Mouse (Mus musculus) thymus, adult 2 months (tissue): ENCODE measurements around the gene Hs3st3a1. TPM values are rescaled to one million over a fixed set of nuclear protein-coding genes. Genes with fewer than 3 reads are reported as not detected.
A peak's percentile ranks its signal among the peaks of the same experiment; 100 is the strongest.

ENCODE experiments used
- DNase-seq: peaks from one replicate; pipeline ENCODE4 v3.0.0; 2021
- H3K27ac ChIP-seq: fragments of 200-500 bp; 2 replicates; pipeline ENCODE4 v1.5.1; 2012; ENCODE audit warnings: low read length, control low read depth; ENCODE audit not compliant: control insufficient read depth, insufficient read depth
- H3K27me3 ChIP-seq: fragments of 200-500 bp; 2 replicates; pipeline ENCODE4 v1.6.1; 2012; ENCODE audit warnings: mild to moderate bottlenecking, low read length, moderate library complexity, mixed read lengths; ENCODE audit not compliant: control insufficient read depth, insufficient read depth
- H3K36me3 ChIP-seq: fragments of 200-500 bp; 2 replicates; pipeline ENCODE4 v1.6.1; 2012; ENCODE audit warnings: mild to moderate bottlenecking, low read length, moderate library complexity; ENCODE audit not compliant: control insufficient read depth, insufficient read depth
- H3K4me1 ChIP-seq: fragments of 200-500 bp; replicated peaks from 2 replicates; pipeline ENCODE4 v1.6.1; 2012; ENCODE audit warnings: low read length; ENCODE audit not compliant: control insufficient read depth, insufficient read depth
- H3K4me3 ChIP-seq: fragments of 200-500 bp; 2 replicates; pipeline ENCODE4 v1.5.1; 2012; ENCODE audit warnings: mild to moderate bottlenecking, low read length, control low read depth, moderate library complexity; ENCODE audit not compliant: control insufficient read depth, insufficient read depth
- CTCF ChIP-seq: fragments of 200-500 bp; IDR thresholded peaks from 2 replicates; pipeline ENCODE4 v1.5.1; 2012; ENCODE audit warnings: mild to moderate bottlenecking, control low read depth, low read length, moderate library complexity, borderline replicate concordance; ENCODE audit not compliant: control insufficient read depth, poor library complexity, insufficient read depth; ENCODE audit errors: extremely low read depth
- POLR2A ChIP-seq: fragments of 200-500 bp; IDR thresholded peaks from 2 replicates; pipeline ENCODE4 v1.6.1; 2012; ENCODE audit warnings: mild to moderate bottlenecking, low read length, control low read depth, moderate library complexity; ENCODE audit not compliant: control insufficient read depth, poor library complexity, insufficient read depth; ENCODE audit errors: extremely low read depth
- WGBS: fragments of 180-500 bp; shearing (Covaris S2); methylation state at CpG from one replicate; pipeline ENCODE4 v1.1.7; 2018; 5-methylcytosine and 5-hydroxymethylcytosine counted together
- polyA plus RNA-seq: library from polyadenylated mRNA; depleted of rRNA; stranded (reverse); fragments of >200 nt; gene quantifications from 2 replicates; pipeline ENCODE4 v1.2.3, GENCODE M21; 2012; rRNA removed

The Hs3st3a1 gene
- polyA plus RNA-seq: 0.89 and 1.1 TPM in 2 replicates

DNA sequence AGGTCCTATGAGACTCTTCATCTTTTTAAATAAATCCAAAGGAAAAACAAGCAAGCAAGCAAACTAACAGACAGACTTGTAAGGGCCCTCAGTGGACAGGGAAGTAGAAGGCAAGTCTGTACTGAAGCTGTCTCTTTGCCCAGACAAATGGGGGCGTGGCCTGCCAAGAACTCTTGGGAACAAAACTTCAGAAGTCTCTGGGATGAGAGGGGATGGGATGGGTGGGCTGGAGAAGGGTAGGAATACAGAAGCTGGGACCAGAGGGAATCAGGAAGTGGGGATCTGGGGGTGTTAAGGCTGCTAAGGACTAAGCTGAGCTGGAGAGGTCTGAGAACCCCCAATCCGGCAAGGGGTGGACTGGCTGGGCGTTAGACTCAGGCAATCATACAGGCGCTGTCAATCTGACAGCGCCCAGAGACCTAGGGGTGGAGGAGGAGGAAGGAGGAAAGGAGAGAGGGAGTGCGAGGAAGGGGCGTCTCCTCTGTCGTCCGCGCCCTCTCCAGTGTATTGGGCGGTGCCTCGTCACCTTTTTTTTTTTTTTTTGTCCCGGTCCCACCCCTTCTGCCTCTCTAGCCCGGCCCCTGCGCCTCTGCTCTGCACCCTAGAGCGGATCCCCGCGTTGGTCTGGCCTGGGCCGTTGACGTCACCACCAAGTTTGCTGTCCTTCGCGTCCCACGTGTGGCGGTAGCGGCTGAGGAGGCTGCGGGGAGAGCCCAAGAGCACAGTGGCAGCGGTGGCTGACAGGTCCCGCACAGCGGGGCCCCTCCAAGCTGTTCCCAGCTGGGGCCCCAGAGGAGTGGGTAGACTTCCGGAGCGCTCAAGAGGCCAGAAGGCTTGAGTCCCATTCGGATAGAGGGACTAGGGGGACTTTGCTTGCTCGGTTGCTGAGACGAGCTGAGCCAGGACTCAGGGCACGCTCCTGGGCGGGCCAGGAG, at the start of gene Hs3st3a1:
Gene Hs3st3a1 (plus strand): TSS at position 722 of the 935 bp plus-strand sequence.
- DNase-seq: peak; percentile 3
- H3K4me1 ChIP-seq: no peaks in the 10 kb centered on the region
- H3K36me3 ChIP-seq: no peaks in the 10 kb centered on the region
- peak within 1 kb of the TSS; percentile 12 for H3K4me3 ChIP-seq
- no peak within 1 kb of the TSS for H3K27ac ChIP-seq
- peaks cover 4% of the 10 kb centered on the region; the same call in 1 of the 2 replicates for H3K27me3 ChIP-seq
- TF ChIP-seq POLR2A (no peak), CTCF (no peak)
- 2% methylated on average over 32 of the region's 36 CpGs for WGBS

- WGBS: 95% methylated on average over 4 of the region's 4 CpGs
- no peaks in the 10 kb centered on the region for H3K36me3 ChIP-seq
- no peak for DNase-seq
- no peak overlapping the region for H3K4me3 ChIP-seq
- H3K4me1 ChIP-seq: no peaks in the 10 kb centered on the region
- TF ChIP-seq POLR2A: no peak
- TF ChIP-seq CTCF: no peak
- H3K27ac ChIP-seq: no peak overlapping the region
- no peaks in the 10 kb centered on the region for H3K27me3 ChIP-seq
Observed at GRCm38 (mm10) chr11:64386333-64386732, 48.8 kb upstream of the Hs3st3a1 start.

DNA sequence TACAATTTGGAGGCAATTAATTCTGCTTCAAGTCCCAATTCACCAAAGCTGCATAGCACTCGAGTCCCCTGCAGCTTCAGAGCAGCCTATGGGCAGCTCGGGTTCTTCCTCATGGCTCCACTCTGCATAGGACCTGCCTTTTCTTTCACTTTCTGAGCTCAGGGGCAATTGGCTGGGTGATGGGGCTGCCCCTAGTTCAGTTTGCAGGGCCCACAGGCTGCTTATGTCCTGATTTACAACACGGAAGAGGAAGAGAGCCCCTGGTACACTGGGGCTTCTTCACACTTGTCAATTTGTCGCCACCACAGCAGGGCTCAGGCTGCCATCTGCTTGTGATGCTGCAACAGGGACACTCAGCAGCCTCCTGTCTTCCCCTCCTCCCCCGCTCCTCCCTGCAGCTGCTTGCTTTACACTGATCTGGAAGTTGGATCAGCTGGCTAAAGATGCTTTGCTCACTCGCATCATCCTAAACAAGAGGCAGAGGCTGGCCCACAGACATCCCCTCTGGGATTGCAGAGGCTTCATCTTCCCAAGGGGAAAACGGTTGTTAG, 38.7 kb upstream of the Hs3st3a1 start:
- H3K27ac ChIP-seq: no peak overlapping the region
- H3K4me1 ChIP-seq: no peaks in the 10 kb centered on the region
- no peaks in the 10 kb centered on the region for H3K36me3 ChIP-seq
- TF ChIP-seq CTCF (no peak), POLR2A (no peak)
- H3K4me3 ChIP-seq: no peak overlapping the region
- no peaks in the 10 kb centered on the region for H3K27me3 ChIP-seq
- 32% methylated on average over 7 of the region's 7 CpGs for WGBS
- no peak for DNase-seq

GRCm38 (mm10) chr11:64396949-64397348, 38.2 kb upstream of the Hs3st3a1 start:
- DNase-seq: no peak
- 90% methylated on average over 6 of the region's 6 CpGs for WGBS
- TF ChIP-seq POLR2A (no peak), CTCF (no peak)

DNA sequence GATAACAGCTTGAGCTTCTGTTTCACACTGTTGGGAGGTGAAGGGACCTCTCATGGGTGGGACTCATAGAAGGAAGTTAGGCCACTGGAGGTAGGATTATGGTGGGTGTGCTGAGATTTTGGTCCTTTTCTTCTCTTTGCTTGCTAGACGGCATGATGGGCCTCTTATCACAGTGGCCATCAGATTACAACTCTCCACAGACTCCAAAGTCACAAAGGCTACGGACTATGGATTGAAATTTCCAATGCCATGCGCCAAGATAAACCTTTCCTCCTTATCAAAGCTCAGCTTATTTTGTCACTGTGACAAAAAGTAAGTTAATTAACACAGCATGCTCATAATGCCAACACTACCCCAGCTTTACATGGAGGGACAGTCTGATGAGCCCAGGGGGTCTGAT, 37.5 kb upstream of the Hs3st3a1 start:
- DNase-seq: no peak
- no peak overlapping the region for H3K27ac ChIP-seq
- no peaks in the 10 kb centered on the region for H3K27me3 ChIP-seq
- H3K4me3 ChIP-seq: no peak overlapping the region
- H3K36me3 ChIP-seq: no peaks in the 10 kb centered on the region
- 91% methylated on average over 3 of the region's 3 CpGs for WGBS
- TF ChIP-seq CTCF: no peak
- TF ChIP-seq POLR2A: no peak
- no peaks in the 10 kb centered on the region for H3K4me1 ChIP-seq

More at GRCm38 (mm10) chr11:64396949-64397348, 38.2 kb upstream of the Hs3st3a1 start:
- Histone ChIP-seq H3K36me3 (no peaks in the 10 kb centered on the region), H3K27ac (no peak overlapping the region), H3K4me1 (no peaks in the 10 kb centered on the region), H3K27me3 (no peaks in the 10 kb centered on the region), H3K4me3 (no peak overlapping the region)

DNA sequence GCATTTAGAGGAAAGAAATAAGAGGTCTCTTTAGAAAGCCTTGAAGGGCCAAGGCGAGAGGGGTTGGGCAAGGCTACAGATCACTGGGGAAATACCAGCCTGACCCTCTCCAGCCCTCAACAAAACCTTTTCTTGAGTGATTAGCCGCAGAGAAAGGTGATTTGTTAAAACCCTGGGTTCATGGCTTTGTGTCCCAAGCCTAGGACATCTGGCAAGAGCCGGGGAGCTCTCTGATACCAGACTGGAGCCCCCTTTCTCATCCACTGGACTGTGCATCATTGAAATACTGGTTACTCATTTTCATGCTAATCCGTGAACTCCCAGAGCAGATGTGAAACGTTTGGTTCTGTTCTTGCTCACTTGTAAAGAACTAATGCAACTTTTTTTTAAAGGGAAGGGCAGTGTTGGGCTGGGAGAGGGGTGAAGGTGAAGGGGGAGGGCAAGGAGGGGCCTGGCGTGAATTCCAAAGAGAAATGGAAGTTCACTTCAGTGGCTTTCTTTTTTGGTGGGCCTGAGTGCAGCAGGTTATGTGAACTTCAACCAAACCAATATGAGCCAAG, 34.5 kb upstream of the Hs3st3a1 start:
- H3K4me1 ChIP-seq: no peaks in the 10 kb centered on the region
- 79% methylated on average over 6 of the region's 6 CpGs for WGBS
- no peaks in the 10 kb centered on the region for H3K27me3 ChIP-seq
- DNase-seq: no peak
- H3K36me3 ChIP-seq: no peaks in the 10 kb centered on the region
- H3K27ac ChIP-seq: no peak overlapping the region
- TF ChIP-seq POLR2A: no peak
- no peak for TF ChIP-seq CTCF
- no peak overlapping the region for H3K4me3 ChIP-seq
